Mouse (Mus musculus): ENCODE data around the gene Tuba3a.

DNA sequence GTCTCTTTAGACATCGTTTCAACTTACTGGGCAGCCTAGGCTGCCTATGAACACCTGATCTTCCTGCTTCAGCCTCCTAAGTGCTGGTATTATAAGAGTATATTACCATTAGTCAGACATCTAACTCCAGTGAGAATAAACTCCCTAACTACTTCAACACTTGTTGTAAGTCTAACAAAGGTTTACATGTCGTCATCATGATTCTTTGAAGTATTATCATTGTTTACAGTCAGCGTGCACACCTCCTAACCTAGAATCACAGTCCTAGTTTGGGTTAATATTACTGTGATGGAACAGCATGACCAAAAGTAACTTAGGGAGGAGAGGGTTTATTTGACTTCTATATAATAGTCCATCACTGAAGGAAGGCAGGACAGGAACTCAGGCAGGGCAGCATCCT lies 18.4 kb downstream of the Tuba3a start:
- no peak for TF ChIP-seq POLR2A (IDR thresholded peaks at IDR 0.05; ENCODE audit: borderline replicate concordance, extremely low read depth, insufficient read depth, insufficient read length, poor library complexity, severe bottlenecking)
- no peak for TF ChIP-seq CTCF (IDR thresholded peaks at IDR 0.05; ENCODE audit: borderline replicate concordance, extremely low read depth, insufficient read depth, insufficient read length)
